Mouse (Mus musculus): ENCODE results near the gene Papss2. TPM values are rescaled to one million over a fixed set of nuclear protein-coding genes. Genes with fewer than 3 reads are reported as not detected.

Papss2 gene
- 637 TPM for polyA plus RNA-seq (2014; fragmentation: Illumina TruSeq; extraction: RNeasy Lipid Tissue Mini Kit (QIAGEN cat#74804); ENCODE audit: low read depth, low replicate concordance)

GRCm38 (mm10) chr19:32595506-32596286 lies at the start of gene Papss2:
TSS of gene Papss2 (plus strand) at chr19:32595790.

Other genes with a start within 250 kb of the Papss2 start
- gene Sgms1, start 206.1 kb upstream of the Papss2 start, polyA plus RNA-seq (2014; fragmentation: Illumina TruSeq; extraction: RNeasy Lipid Tissue Mini Kit (QIAGEN cat#74804); ENCODE audit: low read depth, low replicate concordance) = 98.6 TPM
- 30.0 TPM for gene Rpl9-ps6, start 129.2 kb upstream of the Papss2 start, polyA plus RNA-seq (2014; fragmentation: Illumina TruSeq; extraction: RNeasy Lipid Tissue Mini Kit (QIAGEN cat#74804); ENCODE audit: low read depth, low replicate concordance)
- 56.1 TPM for gene Minpp1, start 110.0 kb upstream of the Papss2 start, polyA plus RNA-seq (2014; fragmentation: Illumina TruSeq; extraction: RNeasy Lipid Tissue Mini Kit (QIAGEN cat#74804); ENCODE audit: low read depth, low replicate concordance)
- 254 TPM for gene Atad1, start 144.0 kb downstream of the Papss2 start, polyA plus RNA-seq (2014; fragmentation: Illumina TruSeq; extraction: RNeasy Lipid Tissue Mini Kit (QIAGEN cat#74804); ENCODE audit: low read depth, low replicate concordance)
- 125 TPM for gene Pten, start 161.7 kb downstream of the Papss2 start, polyA plus RNA-seq (2014; fragmentation: Illumina TruSeq; extraction: RNeasy Lipid Tissue Mini Kit (QIAGEN cat#74804); ENCODE audit: low read depth, low replicate concordance)

Measured in kidney, adult 10 weeks (tissue).